Mouse (Mus musculus) naive thymus-derived CD4-positive, alpha-beta T cell, adult 2 months (primary cell): Measurements from ENCODE around the gene Ppp4r2.
"Not testable (repeated sequence)": the region's sequence is repeated elsewhere in the genome, so short reads cannot be mapped to it uniquely, and the experiment has no call there.

ENCODE experiments used
- DNase-seq: peaks from one replicate; pipeline ENCODE4 v3.0.0-alpha.2; 2011; ENCODE audit warnings: low read depth

Ppp4r2 gene

GRCm38 (mm10) chr6:100831188-100831587 is 2.2 kb upstream of the Ppp4r2 start:
- no peak for DNase-seq

GRCm38 (mm10) chr6:100831751-100832150 is 1.7 kb upstream of the Ppp4r2 start:
- no peak for DNase-seq

GRCm38 (mm10) chr6:100833811-100834481 is 524 bp downstream of the Ppp4r2 start:
- DNase-seq: peak; percentile 62

- DNase-seq: no peak
These were observed 1.2 kb downstream of the Ppp4r2 start for GRCm38 (mm10) chr6:100834489-100835160.

- no peak for DNase-seq
These were observed 11.6 kb downstream of the Ppp4r2 start for GRCm38 (mm10) chr6:100845058-100845457.

- DNase-seq: no peak
These were observed 13.8 kb downstream of the Ppp4r2 start for GRCm38 (mm10) chr6:100847264-100847663.

GRCm38 (mm10) chr6:100848682-100849375 is 15.4 kb downstream of the Ppp4r2 start:
- DNase-seq: no peak

- DNase-seq: no peak
These were observed 17.3 kb downstream of the Ppp4r2 start for GRCm38 (mm10) chr6:100850671-100851081.

GRCm38 (mm10) chr6:100851083-100851482 is 17.7 kb downstream of the Ppp4r2 start:
- no peak for DNase-seq

GRCm38 (mm10) chr6:100865321-100865720 is 31.9 kb downstream of the Ppp4r2 start:
- DNase-seq: no peak

- DNase-seq: not testable (repeated sequence)
These were observed 32.4 kb downstream of the Ppp4r2 start for GRCm38 (mm10) chr6:100865788-100866187.

GRCm38 (mm10) chr6:100866246-100866645 is 32.8 kb downstream of the Ppp4r2 start:
- DNase-seq: not testable (repeated sequence)

GRCm38 (mm10) chr6:100868863-100869262 is 35.4 kb downstream of the Ppp4r2 start:
- DNase-seq: no peak

GRCm38 (mm10) chr6:100869909-100870308 is 36.5 kb downstream of the Ppp4r2 start:
- no peak for DNase-seq

GRCm38 (mm10) chr6:100873191-100873590 is 39.8 kb downstream of the Ppp4r2 start:
- DNase-seq: no peak

- DNase-seq: peak; percentile 80
These were observed 42.6 kb downstream of the Ppp4r2 start for GRCm38 (mm10) chr6:100875862-100876623.

GRCm38 (mm10) chr6:100876624-100877017 is 43.2 kb downstream of the Ppp4r2 start:
- DNase-seq: no peak

- DNase-seq: no peak
These were observed 45.1 kb downstream of the Ppp4r2 start for GRCm38 (mm10) chr6:100878546-100878945.

GRCm38 (mm10) chr6:100879607-100880006 is 46.2 kb downstream of the Ppp4r2 start:
- no peak for DNase-seq

GRCm38 (mm10) chr6:100881657-100882056 is 48.2 kb downstream of the Ppp4r2 start:
- no peak for DNase-seq

GRCm38 (mm10) chr6:100882381-100883213 is 49.2 kb downstream of the Ppp4r2 start:
- DNase-seq: peak; percentile 72
